Mouse (Mus musculus) midbrain, embryonic 12.5 days (tissue): ENCODE measurements around the gene Lrmda. TPM values are rescaled to one million over a fixed set of nuclear protein-coding genes. Genes with fewer than 3 reads are reported as not detected.

ENCODE experiments used
- ATAC-seq: fragments of 200-750 bp; cut with Nextera tagmentation; 2 replicates; pipeline ENCODE4 v1.8.0; 2017; ENCODE audit warnings: low read depth, moderate TSS enrichment, moderate library complexity; ENCODE audit not compliant: low FRiP score
- H3K27ac ChIP-seq: fragments of 300-500 bp; sonication (generic); replicated peaks from 2 replicates; pipeline ENCODE4 v1.5.1; 2016; ENCODE audit warnings: mild to moderate bottlenecking
- H3K27me3 ChIP-seq: fragments of 300-500 bp; sonication (generic); 2 replicates; pipeline ENCODE4 v1.6.1; 2016; ENCODE audit warnings: mild to moderate bottlenecking
- H3K36me3 ChIP-seq: fragments of 300-500 bp; sonication (generic); 2 replicates; pipeline ENCODE4 v1.6.1; 2016
- H3K4me1 ChIP-seq: fragments of 300-500 bp; sonication (generic); 2 replicates; pipeline ENCODE4 v1.6.1; 2016
- H3K4me2 ChIP-seq: fragments of 300-500 bp; sonication (generic); replicated peaks from 2 replicates; pipeline ENCODE4 v1.6.1; 2016; ENCODE audit warnings: mild to moderate bottlenecking, moderate library complexity
- H3K4me3 ChIP-seq: fragments of 300-500 bp; sonication (generic); 2 replicates; pipeline ENCODE4 v1.5.1; 2016; ENCODE audit warnings: mild to moderate bottlenecking
- H3K9ac ChIP-seq: fragments of 300-500 bp; sonication (generic); replicated peaks from 2 replicates; pipeline ENCODE4 v1.6.1; 2016; ENCODE audit warnings: mild to moderate bottlenecking, moderate library complexity
- H3K9me3 ChIP-seq: fragments of 300-500 bp; sonication (generic); 2 replicates; pipeline ENCODE4 v1.6.1; 2016; ENCODE audit warnings: mild to moderate bottlenecking
- WGBS: fragments of 180-500 bp; shearing (Covaris S2); methylation state at CpG from one replicate; pipeline ENCODE4 v1.1.7; 2016; 5-methylcytosine and 5-hydroxymethylcytosine counted together
- polyA plus RNA-seq: library from polyadenylated mRNA; unstranded; fragments of >200 nt; fragmentation: Nextera tagmentation; extraction: Ambion mirVana; gene quantifications from 2 replicates; pipeline ENCODE4 v1.2.1, GENCODE M21; 2016

The Lrmda gene
- polyA plus RNA-seq, 1 experiment from 2014 or later = not detected

GRCm38 (mm10) chr14:22902116-22902515 lies 882.6 kb downstream of the Lrmda start:
- WGBS = 91% methylated on average over 1 of the region's 1 CpGs
- Histone ChIP-seq H3K27me3 (no peaks in the 10 kb centered on the region), H3K4me2 (no peak overlapping the region), H3K36me3 (no peaks in the 10 kb centered on the region), H3K4me3 (no peak overlapping the region), H3K9ac (no peak overlapping the region), H3K4me1 (0 out of 2 replicates have a peak, but pooled peaks cover 1% of the 10 kb centered on the region), H3K27ac (no peak overlapping the region), H3K9me3 (no peaks in the 10 kb centered on the region)
- ATAC-seq = no peak

DNA sequence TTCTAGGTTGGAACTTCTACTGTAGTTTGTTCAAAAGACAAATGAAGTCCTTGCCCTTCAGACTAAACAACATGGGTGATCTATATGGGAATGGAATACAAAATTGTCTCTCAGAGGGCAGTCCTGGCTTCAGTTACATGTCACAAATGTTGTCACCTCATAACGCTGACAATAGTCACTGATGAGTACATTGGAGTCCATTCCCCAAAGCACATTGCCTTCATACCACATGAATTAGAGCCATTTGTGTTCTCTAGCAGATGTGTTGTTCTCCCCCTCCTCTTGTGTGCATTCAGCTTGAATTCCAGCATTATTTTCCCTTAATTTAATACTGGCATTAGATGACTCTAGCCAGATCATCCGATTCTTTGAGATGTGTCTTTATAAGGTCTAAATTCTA lies 883.4 kb downstream of the Lrmda start:
- ATAC-seq = no peak
- 0 out of 2 replicates have a peak, but pooled peaks cover 8% of the 10 kb centered on the region for H3K4me1 ChIP-seq
- no peak overlapping the region for H3K27ac ChIP-seq
- H3K4me2 ChIP-seq = no peak overlapping the region
- H3K9me3 ChIP-seq = no peaks in the 10 kb centered on the region
- H3K4me3 ChIP-seq = no peak overlapping the region
- 90% methylated on average over 2 of the region's 2 CpGs for WGBS
- no peaks in the 10 kb centered on the region for H3K27me3 ChIP-seq
- H3K9ac ChIP-seq = no peak overlapping the region
- H3K36me3 ChIP-seq = no peaks in the 10 kb centered on the region

GRCm38 (mm10) chr14:22905741-22906667 lies 886.5 kb downstream of the Lrmda start:
- no peak overlapping the region for H3K4me2 ChIP-seq
- no peaks in the 10 kb centered on the region for H3K9me3 ChIP-seq
- H3K36me3 ChIP-seq = no peaks in the 10 kb centered on the region
- ATAC-seq = no peak
- no peaks in the 10 kb centered on the region for H3K27me3 ChIP-seq
- WGBS = 86% methylated on average over 7 of the region's 7 CpGs
- H3K27ac ChIP-seq = no peak overlapping the region
- no peak overlapping the region for H3K4me3 ChIP-seq
- no peak overlapping the region for H3K9ac ChIP-seq
- H3K4me1 ChIP-seq = 0 out of 2 replicates have a peak, but pooled peaks cover 10% of the 10 kb centered on the region

GRCm38 (mm10) chr14:22906716-22907115 lies 887.2 kb downstream of the Lrmda start:
- Histone ChIP-seq H3K4me3 (no peak overlapping the region), H3K9me3 (no peaks in the 10 kb centered on the region), H3K36me3 (no peaks in the 10 kb centered on the region), H3K27me3 (no peaks in the 10 kb centered on the region), H3K27ac (no peak overlapping the region), H3K9ac (no peak overlapping the region), H3K4me2 (no peak overlapping the region), H3K4me1 (0 out of 2 replicates have a peak, but pooled peaks cover 10% of the 10 kb centered on the region)
- 63% methylated on average over 4 of the region's 4 CpGs for WGBS
- no peak for ATAC-seq

- Histone ChIP-seq H3K27me3 (no peaks in the 10 kb centered on the region), H3K27ac (no peak overlapping the region), H3K9me3 (no peaks in the 10 kb centered on the region), H3K36me3 (no peaks in the 10 kb centered on the region), H3K4me2 (no peak overlapping the region), H3K4me3 (no peak overlapping the region), H3K4me1 (0 out of 2 replicates have a peak, but pooled peaks cover 10% of the 10 kb centered on the region), H3K9ac (no peak overlapping the region)
- no peak for ATAC-seq
- 74% methylated on average over 4 of the region's 4 CpGs for WGBS
Measured at GRCm38 (mm10) chr14:22907221-22907620, 887.7 kb downstream of the Lrmda start.

DNA sequence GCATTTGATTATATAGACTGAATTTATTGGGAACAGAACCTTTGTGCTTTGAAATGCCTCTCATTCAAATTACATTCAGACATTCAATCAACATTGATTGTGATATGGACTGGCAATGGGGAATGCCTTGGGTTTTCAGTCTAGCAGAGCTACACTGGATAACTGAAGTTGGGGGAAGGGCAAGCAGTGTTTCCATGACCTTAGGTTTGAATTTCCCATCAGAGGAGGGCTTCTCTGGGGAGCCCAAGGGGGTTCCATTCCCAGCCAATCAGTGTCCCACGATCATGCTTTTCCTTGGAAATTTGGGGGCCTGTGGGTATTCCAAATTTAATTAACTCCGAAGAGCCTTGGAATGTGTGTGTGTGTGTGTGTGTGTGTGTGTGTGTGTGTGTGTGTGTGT lies 888.5 kb downstream of the Lrmda start:
- no peak overlapping the region for H3K27ac ChIP-seq
- no peak overlapping the region for H3K4me2 ChIP-seq
- H3K36me3 ChIP-seq = no peaks in the 10 kb centered on the region
- no peak overlapping the region for H3K9ac ChIP-seq
- no peak overlapping the region for H3K4me3 ChIP-seq
- no peaks in the 10 kb centered on the region for H3K9me3 ChIP-seq
- H3K4me1 ChIP-seq = 0 out of 2 replicates have a peak, but pooled peaks cover 10% of the 10 kb centered on the region
- H3K27me3 ChIP-seq = no peaks in the 10 kb centered on the region
- no peak for ATAC-seq
- WGBS = 78% methylated on average over 2 of the region's 2 CpGs

DNA sequence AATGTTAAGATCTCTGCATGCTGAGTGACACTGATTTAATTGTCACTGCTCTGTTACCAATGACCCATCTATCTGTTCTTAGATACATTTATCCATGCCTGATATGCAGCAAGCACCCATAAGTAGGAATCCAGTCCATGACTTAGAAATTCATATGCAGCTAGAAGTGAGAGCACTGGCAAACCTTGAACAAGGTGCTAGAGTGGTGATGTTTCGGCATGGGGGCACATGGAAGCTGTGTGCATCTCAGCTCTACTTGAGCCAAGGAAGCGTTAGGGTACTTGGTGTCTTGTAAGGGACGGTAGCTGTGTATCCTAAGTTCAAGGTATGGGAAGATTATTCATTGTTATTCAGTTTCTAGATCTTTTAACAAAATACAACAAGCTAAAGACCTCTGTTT lies 896.0 kb downstream of the Lrmda start:
- Histone ChIP-seq H3K4me1 (no peaks in the 10 kb centered on the region), H3K27ac (no peak overlapping the region), H3K9ac (no peak overlapping the region), H3K9me3 (no peaks in the 10 kb centered on the region), H3K4me3 (no peak overlapping the region), H3K36me3 (no peaks in the 10 kb centered on the region), H3K27me3 (0 out of 2 replicates have a peak, but pooled peaks cover 3% of the 10 kb centered on the region), H3K4me2 (no peak overlapping the region)
- no peak for ATAC-seq
- 97% methylated on average over 3 of the region's 3 CpGs for WGBS

- Histone ChIP-seq H3K36me3 (no peaks in the 10 kb centered on the region), H3K27ac (no peak overlapping the region), H3K9ac (no peak overlapping the region), H3K4me2 (no peak overlapping the region), H3K4me1 (no peaks in the 10 kb centered on the region), H3K9me3 (no peaks in the 10 kb centered on the region), H3K27me3 (0 out of 2 replicates have a peak, but pooled peaks cover 3% of the 10 kb centered on the region), H3K4me3 (no peak overlapping the region)
- 90% methylated on average over 3 of the region's 3 CpGs for WGBS
- no peak for ATAC-seq
Measured at GRCm38 (mm10) chr14:22918499-22918898, 899.0 kb downstream of the Lrmda start.

GRCm38 (mm10) chr14:22918931-22919330 lies 899.4 kb downstream of the Lrmda start:
- no peak overlapping the region for H3K4me3 ChIP-seq
- H3K9ac ChIP-seq = no peak overlapping the region
- H3K27me3 ChIP-seq = 0 out of 2 replicates have a peak, but pooled peaks cover 3% of the 10 kb centered on the region
- no peaks in the 10 kb centered on the region for H3K4me1 ChIP-seq
- no peaks in the 10 kb centered on the region for H3K36me3 ChIP-seq
- ATAC-seq = no peak
- no peaks in the 10 kb centered on the region for H3K9me3 ChIP-seq
- no peak overlapping the region for H3K4me2 ChIP-seq
- H3K27ac ChIP-seq = no peak overlapping the region
- 66% methylated on average over 2 of the region's 2 CpGs for WGBS

DNA sequence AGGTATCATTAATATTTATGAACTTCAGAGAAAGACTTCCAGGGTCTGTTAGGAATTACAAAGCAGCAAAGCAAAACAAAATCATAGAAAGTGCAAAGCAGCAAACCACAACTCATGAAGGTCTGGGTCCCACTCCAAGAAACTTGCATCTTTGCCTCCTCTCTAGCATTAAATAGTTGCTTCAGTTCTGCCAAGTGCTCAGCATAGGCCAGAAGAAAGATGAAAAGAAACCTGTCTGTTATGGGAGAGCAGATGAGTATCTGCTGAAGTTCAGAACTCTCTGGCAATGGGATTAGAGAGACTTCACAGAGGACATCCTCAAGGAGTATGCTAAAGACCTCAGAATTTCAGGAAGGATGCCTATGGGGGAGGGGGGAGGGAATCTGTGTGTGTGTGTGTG lies 901.6 kb downstream of the Lrmda start:
- Histone ChIP-seq H3K4me1 (no peaks in the 10 kb centered on the region), H3K4me2 (no peak overlapping the region), H3K27me3 (no peaks in the 10 kb centered on the region), H3K9me3 (no peaks in the 10 kb centered on the region), H3K36me3 (no peaks in the 10 kb centered on the region), H3K27ac (no peak overlapping the region), H3K9ac (no peak overlapping the region), H3K4me3 (no peak overlapping the region)
- ATAC-seq = no peak

DNA sequence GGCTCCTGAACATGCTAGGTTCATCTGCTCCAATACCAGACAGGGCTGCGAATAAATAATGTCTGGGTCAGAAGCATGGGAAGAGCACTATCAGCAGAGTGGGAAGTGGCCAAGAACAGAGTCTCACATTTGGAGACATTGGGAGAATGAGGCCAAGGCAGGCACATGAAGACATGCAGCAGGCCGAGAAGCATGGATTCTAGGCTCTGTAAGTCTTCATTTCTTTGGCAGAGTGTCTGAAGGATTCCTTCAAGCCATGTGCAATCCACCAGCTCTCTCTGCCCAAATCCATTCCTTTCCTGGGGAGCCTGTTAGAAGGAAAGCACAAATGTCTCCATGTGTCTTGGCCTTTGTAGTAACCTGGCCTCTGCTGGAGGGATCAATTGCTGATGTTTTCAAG lies 902.3 kb downstream of the Lrmda start:
- Histone ChIP-seq H3K36me3 (no peaks in the 10 kb centered on the region), H3K4me2 (no peak overlapping the region), H3K9ac (no peak overlapping the region), H3K4me3 (no peak overlapping the region), H3K4me1 (no peaks in the 10 kb centered on the region), H3K27ac (no peak overlapping the region), H3K27me3 (no peaks in the 10 kb centered on the region), H3K9me3 (no peaks in the 10 kb centered on the region)
- WGBS = 85% methylated on average over 2 of the region's 2 CpGs
- no peak for ATAC-seq

DNA sequence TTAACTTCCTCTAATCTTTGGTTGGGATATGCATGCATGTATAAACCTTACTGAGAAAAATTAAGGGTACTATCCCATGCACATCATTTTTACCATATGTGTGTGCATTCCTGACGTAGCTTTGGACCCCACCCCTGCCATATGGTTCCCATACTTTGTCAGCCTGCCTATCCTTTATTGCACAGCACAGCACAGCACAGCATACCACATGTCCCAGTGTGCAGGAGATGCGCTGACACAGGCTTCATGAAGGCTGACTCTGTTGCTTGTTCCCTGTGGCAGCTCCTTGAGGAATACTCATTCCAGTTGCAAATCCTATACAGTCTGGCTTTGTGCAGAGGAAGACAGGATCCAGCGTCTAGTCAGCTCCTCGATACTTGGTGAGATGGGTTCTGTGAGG lies 903.1 kb downstream of the Lrmda start:
- no peaks in the 10 kb centered on the region for H3K4me1 ChIP-seq
- H3K9me3 ChIP-seq = no peaks in the 10 kb centered on the region
- H3K4me3 ChIP-seq = no peak overlapping the region
- no peak overlapping the region for H3K4me2 ChIP-seq
- no peak overlapping the region for H3K27ac ChIP-seq
- 89% methylated on average over 4 of the region's 4 CpGs for WGBS
- H3K36me3 ChIP-seq = no peaks in the 10 kb centered on the region
- H3K27me3 ChIP-seq = no peaks in the 10 kb centered on the region
- H3K9ac ChIP-seq = no peak overlapping the region
- ATAC-seq = no peak
